ENCODE assay signal across 24 mouse cellular contexts in genomic region chr6:97666417-97666816, GRCm38 (mm10). TPM values are rescaled to one million over a fixed set of nuclear protein-coding genes. Genes with fewer than 3 reads are reported as not detected.
DNase-seq lines count a peak whose midpoint lies in the region; ATAC-seq and TF ChIP-seq lines count a peak whose summit lies in the region.
"Had no signal": no experiment of that assay in that cellular context is flagged by ENCODE, and none has a peak within 500 bp of the region (broad histone marks: within the 10 kb centered on the region; RNA-seq: fewer than 3 reads in every experiment).

No protein-coding gene starts in this region.

- no peak overlapping the region for H3K9ac ChIP-seq in midbrain, embryonic 11.5 days (ENCODE audit: low read length)
- H3K9ac ChIP-seq in midbrain, embryonic 16.5 days (ENCODE audit: low read depth, low read length) = no peak overlapping the region
- no peak overlapping the region for H3K9ac ChIP-seq in hindbrain, embryonic 12.5 days
- no peak overlapping the region for H3K9ac ChIP-seq in neural tube, embryonic 13.5 days
- H3K9ac ChIP-seq: heart, embryonic 12.5 days had no signal

- H3K4me1 ChIP-seq in midbrain, embryonic 11.5 days (ENCODE audit: control insufficient read depth, insufficient read depth, low read length) = peaks cover 17% of the 10 kb centered on the region
- H3K4me1 ChIP-seq in midbrain, embryonic 16.5 days (ENCODE audit: control insufficient read depth, insufficient read depth, low read length) = peaks cover 8% of the 10 kb centered on the region; the same call in 1 of the 2 replicates
- peaks cover 16% of the 10 kb centered on the region for H3K4me1 ChIP-seq in hindbrain, embryonic 12.5 days
- H3K4me1 ChIP-seq in neural tube, embryonic 13.5 days (replicated peaks) = peaks cover 18% of the 10 kb centered on the region
- no peaks in the 10 kb centered on the region for H3K4me1 ChIP-seq in cerebellum, adult 2 months (ENCODE audit: control insufficient read depth, insufficient read depth, low read length)
- H3K4me1 ChIP-seq: heart, embryonic 12.5 days had no signal

- no peak for TF ChIP-seq CTCF in cerebellum, adult 2 months (IDR thresholded peaks at IDR 0.05; ENCODE audit: borderline replicate concordance, insufficient read depth, low read depth, low read length)

- H3K27ac ChIP-seq in midbrain, embryonic 11.5 days (ENCODE audit: low read depth, low read length) = peak overlapping the region; percentile 81
- no peak overlapping the region for H3K27ac ChIP-seq in midbrain, embryonic 16.5 days (ENCODE audit: low read length)
- H3K27ac ChIP-seq in hindbrain, embryonic 12.5 days = peak overlapping the region; percentile 84; the same call in 1 of the 2 replicates
- H3K27ac ChIP-seq in neural tube, embryonic 13.5 days (replicated peaks) = peak overlapping the region; percentile 81; the same call in 1 of the 2 replicates
- H3K27ac ChIP-seq in cerebellum, adult 2 months (ENCODE audit: insufficient read depth, low read length) = no peak overlapping the region
- H3K27ac ChIP-seq: left cerebral cortex, adult 2 months; stomach, postnatal 0 days had no signal

- WGBS in midbrain, embryonic 11.5 days = 15% methylated on average over 2 of the region's 2 CpGs
- 22% methylated on average over 2 of the region's 2 CpGs for WGBS in midbrain, embryonic 16.5 days
- WGBS in hindbrain, embryonic 12.5 days = 2% methylated on average over 2 of the region's 2 CpGs
- 3% methylated on average over 2 of the region's 2 CpGs for WGBS in neural tube, embryonic 13.5 days
- 40% methylated on average over 2 of the region's 2 CpGs for WGBS in cerebellum, adult 2 months

- DNase-seq in embryo, embryonic 11.5 days (ENCODE audit: low read depth, low spot score) = peak; percentile 4
- no peak for DNase-seq in embryo, embryonic 10 days (ENCODE audit: low spot score)
- no peak for DNase-seq in midbrain, embryonic 11.5 days (ENCODE audit: low spot score, missing footprints)
- DNase-seq in cerebellum, adult 2 months = no peak
- DNase-seq in kidney, postnatal 4 days = no peak
- DNase-seq: adrenal gland, postnatal 10 days; cerebellum, postnatal 25 days; heart, postnatal 14 days; kidney, adult 2 months; kidney, postnatal 36 days; layer of hippocampus, adult 9-11 months; lung, adult 18-20 months; lung, postnatal 14 days; right cerebral cortex, postnatal 4 days had no signal

- no peak overlapping the region for H3K4me3 ChIP-seq in midbrain, embryonic 11.5 days (ENCODE audit: low read depth, low read length)
- no peak overlapping the region for H3K4me3 ChIP-seq in midbrain, embryonic 16.5 days (ENCODE audit: low read depth, low read length)
- H3K4me3 ChIP-seq in hindbrain, embryonic 12.5 days = no peak overlapping the region
- no peak overlapping the region for H3K4me3 ChIP-seq in neural tube, embryonic 13.5 days
- no peak overlapping the region for H3K4me3 ChIP-seq in cerebellum, adult 2 months (replicated peaks; ENCODE audit: insufficient read depth, low read depth, low read length)
- H3K4me3 ChIP-seq: heart, embryonic 12.5 days; left cerebral cortex, adult 2 months had no signal

- no peaks in the 10 kb centered on the region for H3K9me3 ChIP-seq in midbrain, embryonic 11.5 days (ENCODE audit: control insufficient read depth, low read length)
- no peaks in the 10 kb centered on the region for H3K9me3 ChIP-seq in midbrain, embryonic 16.5 days (replicated peaks; ENCODE audit: control insufficient read depth, low read length, poor library complexity, severe bottlenecking)
- no peaks in the 10 kb centered on the region for H3K9me3 ChIP-seq in hindbrain, embryonic 12.5 days (replicated peaks)
- no peaks in the 10 kb centered on the region for H3K9me3 ChIP-seq in neural tube, embryonic 13.5 days

- no peak; the same call in 1 of the 2 replicates for ATAC-seq in midbrain, embryonic 11.5 days (ENCODE audit: low FRiP score)
- no peak for ATAC-seq in midbrain, embryonic 16.5 days
- ATAC-seq in hindbrain, embryonic 12.5 days (ENCODE audit: low FRiP score) = no peak; the same call in 1 of the 2 replicates
- ATAC-seq in neural tube, embryonic 13.5 days (ENCODE audit: low read depth) = peak; percentile 54; the same call in 1 of the 2 replicates
- ATAC-seq: activated CD4-positive, CD25-positive, alpha-beta regulatory T cell, adult 4 months; inflammation-experienced regulatory T-cells, adult 6 months had no signal

- H3K4me2 ChIP-seq in midbrain, embryonic 11.5 days = peak overlapping the region; percentile 1; the same call in 1 of the 2 replicates
- no peak overlapping the region for H3K4me2 ChIP-seq in midbrain, embryonic 16.5 days (ENCODE audit: low read length)
- no peak overlapping the region for H3K4me2 ChIP-seq in hindbrain, embryonic 12.5 days (replicated peaks)
- H3K4me2 ChIP-seq in neural tube, embryonic 13.5 days = no peak overlapping the region
- H3K4me2 ChIP-seq: heart, embryonic 12.5 days; liver, embryonic 11.5 days had no signal

- H3K27me3 ChIP-seq in midbrain, embryonic 11.5 days (ENCODE audit: control insufficient read depth, insufficient read depth, low read length) = no peaks in the 10 kb centered on the region
- no peaks in the 10 kb centered on the region for H3K27me3 ChIP-seq in midbrain, embryonic 16.5 days (ENCODE audit: control insufficient read depth, insufficient read depth, low read depth, low read length)
- H3K27me3 ChIP-seq in hindbrain, embryonic 12.5 days = no peaks in the 10 kb centered on the region
- H3K27me3 ChIP-seq in neural tube, embryonic 13.5 days = no peaks in the 10 kb centered on the region
- no peaks in the 10 kb centered on the region for H3K27me3 ChIP-seq in cerebellum, adult 2 months (ENCODE audit: control insufficient read depth, insufficient read depth, low read length)
- H3K27me3 ChIP-seq: heart, embryonic 12.5 days had no signal

- TF ChIP-seq POLR2A in cerebellum, adult 2 months (IDR thresholded peaks at IDR 0.05; ENCODE audit: borderline replicate concordance, insufficient read depth, low read length) = no peak

- no peaks in the 10 kb centered on the region for H3K36me3 ChIP-seq in midbrain, embryonic 11.5 days (ENCODE audit: control insufficient read depth, insufficient read depth, low read length)
- no peaks in the 10 kb centered on the region for H3K36me3 ChIP-seq in midbrain, embryonic 16.5 days (ENCODE audit: control insufficient read depth, insufficient read depth, low read length)
- no peaks in the 10 kb centered on the region for H3K36me3 ChIP-seq in hindbrain, embryonic 12.5 days
- no peaks in the 10 kb centered on the region for H3K36me3 ChIP-seq in neural tube, embryonic 13.5 days
- H3K36me3 ChIP-seq: G1E; heart, embryonic 12.5 days had no signal

RNA-seq across cellular contexts. Expression of gene Frmd4b, which starts 49.1 kb away (rescaled TPM):
- 31.9 and 34.0 TPM in 2 replicates for polyA plus RNA-seq in midbrain, embryonic 11.5 days (2014; fragmentation: Nextera tagmentation; extraction: Ambion mirVana)
- polyA plus RNA-seq in midbrain, embryonic 16.5 days (2015; fragmentation: Nextera tagmentation; extraction: Ambion mirVana) = 15.1 and 17.5 TPM in 2 replicates
- 48.5 and 54.3 TPM in 2 replicates for polyA plus RNA-seq in hindbrain, embryonic 12.5 days (2016; fragmentation: Nextera tagmentation; extraction: Ambion mirVana)
- polyA plus RNA-seq in neural tube, embryonic 13.5 days (2015; fragmentation: Nextera tagmentation; extraction: Ambion mirVana) = 28.7 and 30.9 TPM in 2 replicates
- polyA plus RNA-seq in cerebellum, adult 2 months (2012; rRNA removed) = 11.9 and 15.6 TPM in 2 replicates
- polyA plus RNA-seq: G1E had no signal

Comparison
In these comparisons a context has a peak if more than half of its experiments do, and no peak if none do; other contexts are left out.
1. H3K27ac ChIP-seq: peak in midbrain, embryonic 11.5 days (single experiment), hindbrain, embryonic 12.5 days (single experiment) and neural tube, embryonic 13.5 days (single experiment); none in midbrain, embryonic 16.5 days (single experiment) and cerebellum, adult 2 months (single experiment).